Mouse (Mus musculus) liver, embryonic 18 days (tissue): Measurements from ENCODE around the gene Rpf1. TPM values are rescaled to one million over a fixed set of nuclear protein-coding genes. Genes with fewer than 3 reads are reported as not detected.

Source experiments
- polyA plus RNA-seq: library from polyadenylated mRNA; depleted of rRNA; stranded (reverse); fragments of >200 nt; gene quantifications from 2 replicates; pipeline ENCODE4 v1.2.3, GENCODE M21; 2012; rRNA removed

Gene Rpf1
- 16.8 and 17.7 TPM in 2 replicates for polyA plus RNA-seq

GRCm38 (mm10) chr3:146520798-146521651, at the start of gene Rpf1:
TSS of gene Rpf1 (minus strand) at chr3:146521429.

GRCm38 (mm10) chr3:146570148-146570782, 49.0 kb upstream of the Rpf1 start, which contains the start of gene Uox:
TSS of gene Uox (plus strand) at chr3:146570426.

DNA sequence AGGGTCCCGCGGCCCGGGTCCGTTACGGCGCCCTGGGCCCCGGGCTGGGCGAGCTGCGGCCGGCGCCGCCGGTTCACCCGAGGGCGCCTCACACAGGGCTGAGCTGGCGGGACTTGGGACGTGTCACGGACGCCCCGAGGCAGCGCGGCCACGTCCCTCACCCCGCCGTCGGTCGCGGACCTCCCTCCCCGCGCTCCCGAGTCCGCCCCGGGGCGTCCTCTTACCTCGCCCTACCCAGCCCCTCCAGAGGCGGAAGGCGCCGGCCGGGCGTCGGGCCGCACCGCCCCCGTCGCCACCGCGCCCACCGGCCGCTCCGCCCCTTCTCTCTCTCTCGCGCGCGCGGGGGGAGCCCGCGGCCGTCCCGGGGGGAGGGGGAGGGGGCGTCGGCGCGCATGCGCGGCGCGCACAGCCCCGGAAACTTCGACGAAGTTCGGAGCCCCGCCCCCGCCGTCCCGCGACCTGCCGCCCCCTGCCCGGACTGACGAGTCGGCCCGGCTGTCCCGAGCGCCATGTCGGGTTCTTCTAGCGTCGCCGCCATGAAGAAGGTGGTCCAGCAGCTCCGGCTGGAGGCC, 21.7 kb downstream of the Rpf1 start, which contains the start of the genes Spata1 and Gng5:
Gene Spata1, minus strand, starts transcription at position 323 of the 572 bp plus-strand sequence.
Gene Gng5, plus strand, starts transcription at position 377 of the 572 bp plus-strand sequence.

Other genes with a start within 250 kb of the Rpf1 start
- gene Ssx2ip, start 116.8 kb downstream of the Rpf1 start, polyA plus RNA-seq: 10.5 and 11.0 TPM in 2 replicates
- gene Ctbs, start 71.6 kb downstream of the Rpf1 start, polyA plus RNA-seq: 3.5 and 3.6 TPM in 2 replicates
- 1.1 TPM in 2 replicates for gene Spata1, start 21.7 kb downstream of the Rpf1 start, polyA plus RNA-seq
- gene Gng5, start 21.6 kb downstream of the Rpf1 start, polyA plus RNA-seq: 203 and 214 TPM in 2 replicates
- 651 and 835 TPM in 2 replicates for gene Uox, start 49.0 kb upstream of the Rpf1 start, polyA plus RNA-seq
- 6.0 and 6.2 TPM in 2 replicates for gene Dnase2b, start 94.2 kb upstream of the Rpf1 start, polyA plus RNA-seq
- not detected in 2 replicates for gene 4930503B20Rik, start 129.9 kb upstream of the Rpf1 start, polyA plus RNA-seq
- gene Samd13, start 164.2 kb upstream of the Rpf1 start, polyA plus RNA-seq: 0.06 and 0.19 TPM in 2 replicates